Mouse (Mus musculus): ENCODE results near the gene Gm10337.

DNA sequence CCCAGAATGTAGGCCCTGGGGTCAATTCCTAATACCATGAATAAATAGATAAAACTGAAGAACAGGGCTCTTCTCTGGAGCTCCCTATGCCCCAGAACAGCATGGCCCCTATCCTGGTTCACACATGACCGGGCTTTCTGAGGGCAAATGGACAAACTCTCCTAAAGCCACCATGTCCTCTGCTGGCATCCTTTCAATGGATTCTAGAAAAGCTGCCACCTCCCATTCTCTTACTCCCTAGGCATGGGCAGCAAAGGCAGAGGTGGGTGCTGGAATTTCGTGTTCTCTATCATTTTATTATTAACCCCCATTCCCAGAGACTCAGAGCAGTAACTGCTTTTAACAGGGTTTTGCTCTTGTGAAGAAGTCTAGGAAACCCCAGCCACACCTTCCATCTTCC, 11.7 kb downstream of the Gm10337 start:
- TF ChIP-seq CTCF (IDR thresholded peaks at IDR 0.05; ENCODE audit: low read depth) (no peak), EP300 (IDR thresholded peaks at IDR 0.05; ENCODE audit: low read depth) (no peak)
